Mouse (Mus musculus): ENCODE results near the gene Nub1. TPM values are rescaled to one million over a fixed set of nuclear protein-coding genes. Genes with fewer than 3 reads are reported as not detected.
A peak's percentile ranks its signal among the peaks of the same experiment; 100 is the strongest.

Gene Nub1
- total RNA-seq, 2 experiments from 2014 or later, result 28.2 to 33.1 TPM

DNA sequence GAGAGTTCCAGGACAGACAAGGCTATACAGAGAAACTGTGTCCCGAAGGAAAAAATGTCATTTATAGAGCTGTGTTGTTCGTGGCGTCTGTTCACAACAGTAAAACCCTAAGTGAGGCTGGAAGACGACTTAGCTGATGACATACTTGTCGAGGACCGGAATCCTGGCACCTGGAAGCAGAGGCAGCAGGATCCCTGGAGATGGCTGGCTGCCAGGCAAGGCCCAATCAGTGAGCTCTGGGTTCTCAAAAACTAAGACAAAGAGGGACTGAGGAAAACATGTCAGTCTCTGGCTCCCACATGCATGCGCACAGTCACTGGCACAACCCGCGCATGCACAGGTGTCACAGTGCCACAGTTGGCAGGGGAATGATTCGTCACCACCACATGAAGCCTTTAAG lies 52.3 kb downstream of the Nub1 start:
- ATAC-seq (replicated peaks; ENCODE audit: poor library complexity, severe bottlenecking), result no peak

GRCm38 (mm10) chr5:24738517-24738916 lies 53.2 kb downstream of the Nub1 start:
- ATAC-seq (replicated peaks; ENCODE audit: poor library complexity, severe bottlenecking), result no peak

GRCm38 (mm10) chr5:24739141-24739753 lies 53.9 kb downstream of the Nub1 start:
- ATAC-seq (replicated peaks; ENCODE audit: poor library complexity, severe bottlenecking), result peak; percentile 95

DNA sequence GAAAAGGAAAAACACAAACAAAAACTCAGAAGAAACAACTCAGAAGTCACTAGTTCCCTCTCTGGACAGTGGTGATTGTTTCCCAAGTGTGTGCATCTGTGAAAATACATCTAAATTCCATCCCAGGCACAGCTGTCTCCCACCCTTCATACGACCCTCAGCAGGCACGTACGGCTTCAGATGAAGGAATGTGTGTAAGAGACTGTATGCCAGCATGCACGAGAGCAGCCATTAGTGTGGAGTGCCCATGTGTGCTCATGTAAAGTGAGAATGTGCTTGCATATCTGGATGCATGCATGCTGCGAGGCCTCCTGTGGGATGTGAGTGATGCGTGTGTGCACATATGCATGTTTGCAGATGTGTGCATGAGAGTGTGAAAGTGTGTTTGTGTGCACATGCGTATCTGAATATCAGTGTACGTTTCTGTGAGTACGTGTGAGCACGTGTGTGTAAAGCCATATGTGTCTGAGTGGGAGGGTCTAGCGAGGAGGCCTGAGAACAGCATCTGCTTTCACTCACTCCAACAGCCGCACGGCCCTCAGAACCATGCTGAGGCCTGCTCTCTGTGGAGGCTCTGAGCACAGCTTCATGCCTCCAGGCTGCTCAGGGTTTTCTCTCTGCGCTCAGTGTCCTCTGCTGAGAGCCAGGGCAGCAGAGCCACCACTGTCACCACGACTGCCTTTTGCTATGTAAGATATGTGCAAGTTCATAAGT lies 56.0 kb downstream of the Nub1 start:
- no peak for ATAC-seq (replicated peaks; ENCODE audit: poor library complexity, severe bottlenecking)

DNA sequence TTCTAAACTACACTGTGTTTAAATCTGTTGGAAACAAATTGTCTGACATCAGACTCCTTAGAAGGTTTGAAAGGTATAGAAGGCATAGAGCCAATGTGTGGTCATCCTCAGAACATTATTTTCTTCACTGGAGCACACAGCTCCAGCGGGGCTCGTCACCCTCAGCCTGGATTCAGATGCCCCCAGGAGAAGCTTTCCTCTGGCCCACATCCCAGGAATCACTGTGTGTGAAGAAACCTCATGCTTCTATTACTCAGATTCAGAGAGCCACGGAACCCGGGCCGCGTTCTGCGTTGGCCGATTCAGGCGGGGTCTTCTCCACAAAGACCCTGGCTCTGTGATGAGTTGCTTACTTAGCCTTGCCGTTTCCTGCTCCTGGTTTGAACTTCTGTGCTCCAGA lies 58.6 kb downstream of the Nub1 start:
- ATAC-seq (replicated peaks; ENCODE audit: poor library complexity, severe bottlenecking), result no peak

GRCm38 (mm10) chr5:24747533-24747932 lies 62.2 kb downstream of the Nub1 start:
- no peak for ATAC-seq (replicated peaks; ENCODE audit: poor library complexity, severe bottlenecking)

DNA sequence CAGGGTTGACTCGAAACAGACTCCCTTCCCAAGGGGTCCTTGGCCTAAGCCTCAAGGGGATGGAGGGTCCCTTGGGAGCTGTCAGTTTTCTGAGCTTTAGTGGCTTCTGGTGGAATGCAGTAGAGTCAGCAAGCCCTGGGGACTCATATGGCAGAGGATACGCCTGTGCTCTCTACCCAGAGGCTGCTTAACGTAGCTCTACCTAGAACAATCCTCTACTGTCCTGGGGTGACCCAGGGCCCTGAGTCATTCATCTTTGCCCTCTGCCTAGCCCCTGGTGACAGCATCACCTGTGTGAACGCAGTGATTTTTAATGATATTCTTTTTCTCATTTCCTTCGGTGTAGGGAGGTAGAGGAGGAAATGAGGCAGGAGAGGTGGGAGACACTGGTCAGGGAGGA lies 64.4 kb downstream of the Nub1 start:
- no peak for ATAC-seq (replicated peaks; ENCODE audit: poor library complexity, severe bottlenecking)

GRCm38 (mm10) chr5:24750321-24751304 lies 65.3 kb downstream of the Nub1 start:
- peak; percentile 76 for ATAC-seq (replicated peaks; ENCODE audit: poor library complexity, severe bottlenecking)

DNA sequence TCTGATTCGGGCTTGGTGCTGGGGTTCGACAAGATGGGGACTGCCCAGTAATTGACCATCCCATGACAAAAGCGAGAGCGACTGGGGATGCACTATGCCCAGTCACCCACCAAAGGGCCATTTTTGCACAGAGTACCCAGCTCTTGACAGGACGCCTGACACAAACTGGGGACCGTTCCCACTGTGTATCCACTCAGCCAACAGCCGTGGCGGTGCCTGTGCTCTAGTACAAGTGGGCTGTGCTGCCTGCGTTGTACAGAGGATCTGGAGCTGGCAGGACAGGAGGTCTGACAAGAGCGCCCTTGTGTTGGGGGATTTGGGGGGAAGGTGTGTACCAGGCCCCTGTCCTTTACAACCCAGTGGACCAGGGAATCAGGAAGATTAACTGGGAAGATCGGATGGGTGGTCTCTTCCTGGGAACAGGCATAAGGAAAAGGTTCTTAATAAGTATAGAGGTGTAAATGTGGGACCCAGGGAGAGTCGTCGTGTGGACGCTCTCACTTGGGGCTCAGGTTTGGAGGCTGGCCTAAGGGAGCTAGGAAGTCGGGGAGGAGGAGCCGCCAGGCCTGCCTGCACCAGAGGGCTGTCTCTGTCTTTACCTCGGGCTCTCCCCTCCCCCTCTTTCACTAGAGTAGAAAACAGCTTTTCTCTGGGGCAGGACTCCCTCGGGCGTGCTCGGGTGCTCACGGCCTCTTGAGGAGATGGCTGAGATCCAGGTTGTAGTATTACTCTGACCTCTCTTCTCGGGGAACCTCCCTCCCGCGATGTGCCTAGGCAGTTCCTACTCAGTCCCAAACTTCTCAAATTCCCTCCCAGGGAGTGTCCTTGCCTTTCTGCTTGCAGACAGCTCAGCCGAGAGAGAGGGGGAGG lies 66.2 kb downstream of the Nub1 start:
- ATAC-seq (replicated peaks; ENCODE audit: poor library complexity, severe bottlenecking), result peak; percentile 38

DNA sequence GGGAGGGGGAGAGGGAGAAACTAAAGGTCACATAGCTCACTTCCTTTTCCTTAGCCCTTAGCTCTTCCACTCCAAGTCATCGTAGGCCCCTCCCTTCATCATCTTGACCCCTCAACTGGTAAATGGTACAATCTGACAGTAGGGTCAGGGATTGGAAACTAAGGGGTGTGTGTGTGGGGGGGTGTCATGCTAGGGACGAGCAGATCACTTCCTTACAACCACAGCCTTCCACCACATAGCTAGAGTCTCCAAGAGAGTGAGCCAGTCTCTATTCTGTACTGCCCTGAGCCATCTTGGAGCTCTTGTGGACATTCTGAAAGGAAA lies 66.8 kb downstream of the Nub1 start:
- ATAC-seq (replicated peaks; ENCODE audit: poor library complexity, severe bottlenecking), result peak; percentile 57

GRCm38 (mm10) chr5:24756931-24757330 lies 71.6 kb downstream of the Nub1 start:
- no peak for ATAC-seq (replicated peaks; ENCODE audit: poor library complexity, severe bottlenecking)

DNA sequence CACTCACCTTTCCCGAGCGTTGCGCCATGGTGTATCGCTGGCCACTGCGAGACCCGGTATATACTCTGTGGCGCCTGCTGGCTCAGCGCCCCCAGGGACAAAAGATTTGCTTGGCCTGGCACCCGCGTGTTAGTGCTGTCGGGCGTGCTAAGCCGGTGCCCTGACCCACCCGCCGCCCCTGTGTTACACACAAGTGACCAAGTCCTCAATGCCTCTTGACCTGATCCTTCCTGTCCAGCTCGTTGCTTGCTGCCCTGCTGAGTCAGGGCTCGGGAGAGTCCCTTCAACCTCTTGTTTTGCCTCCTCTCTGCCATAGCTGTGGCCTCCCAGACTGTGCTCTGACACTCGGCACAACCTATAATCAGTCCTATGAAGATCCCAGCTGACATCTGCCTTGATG lies 72.5 kb downstream of the Nub1 start, which contains the start of gene Crygn:
TSS of gene Crygn (minus strand) at position 193 of the 400 bp plus-strand sequence.
- ATAC-seq (replicated peaks; ENCODE audit: poor library complexity, severe bottlenecking), result no peak

Other genes starting within 250 kb of the Nub1 start
- gene Fastk, start 240.2 kb upstream of the Nub1 start, total RNA-seq (2014; fragmentation: Nextera tagmentation), result 53.8 and 75.7 TPM in 2 replicates
- 15.9 and 23.3 TPM in 2 replicates for gene Fastk, start 240.2 kb upstream of the Nub1 start, total RNA-seq (2017)
- gene Tmub1, start 237.7 kb upstream of the Nub1 start, total RNA-seq (2014; fragmentation: Nextera tagmentation), result 6.4 and 18.7 TPM in 2 replicates
- gene Tmub1, start 237.7 kb upstream of the Nub1 start, total RNA-seq (2017), result 8.8 and 11.1 TPM in 2 replicates
- 21.5 and 26.8 TPM in 2 replicates for gene Agap3, start 233.4 kb upstream of the Nub1 start, total RNA-seq (2014; fragmentation: Nextera tagmentation)
- 19.4 and 31.8 TPM in 2 replicates for gene Agap3, start 233.4 kb upstream of the Nub1 start, total RNA-seq (2017)
- gene Gbx1, start 158.3 kb upstream of the Nub1 start, total RNA-seq (2014; fragmentation: Nextera tagmentation), result not detected in 2 replicates
- gene Gbx1, start 158.3 kb upstream of the Nub1 start, total RNA-seq (2017), result not detected in 2 replicates
- not detected in 2 replicates for gene Asb10, start 144.6 kb upstream of the Nub1 start, total RNA-seq (2014; fragmentation: Nextera tagmentation)
- not detected in 2 replicates for gene Asb10, start 144.6 kb upstream of the Nub1 start, total RNA-seq (2017)
- not detected in 2 replicates for gene 4931409K22Rik, start 128.7 kb upstream of the Nub1 start, total RNA-seq (2014; fragmentation: Nextera tagmentation)
- not detected in 2 replicates for gene 4931409K22Rik, start 128.7 kb upstream of the Nub1 start, total RNA-seq (2017)
- gene Abcf2, start 108.1 kb upstream of the Nub1 start, total RNA-seq (2014; fragmentation: Nextera tagmentation), result 51.6 and 74.3 TPM in 2 replicates
- gene Abcf2, start 108.1 kb upstream of the Nub1 start, total RNA-seq (2017), result 98.3 and 98.8 TPM in 2 replicates
- gene Chpf2, start 98.8 kb upstream of the Nub1 start, total RNA-seq (2014; fragmentation: Nextera tagmentation), result 17.8 and 17.9 TPM in 2 replicates
- 10.4 and 29.2 TPM in 2 replicates for gene Chpf2, start 98.8 kb upstream of the Nub1 start, total RNA-seq (2017)
- gene Smarcd3, start 61.1 kb upstream of the Nub1 start, total RNA-seq (2014; fragmentation: Nextera tagmentation), result not detected in 2 replicates
- 0.05 and 0.34 TPM in 2 replicates for gene Smarcd3, start 61.1 kb upstream of the Nub1 start, total RNA-seq (2017)
- gene Wdr86, start 45.2 kb downstream of the Nub1 start, total RNA-seq (2014; fragmentation: Nextera tagmentation), result 1.5 and 2.2 TPM in 2 replicates
- gene Wdr86, start 45.2 kb downstream of the Nub1 start, total RNA-seq (2017), result not detected in 2 replicates
- gene Crygn, start 72.5 kb downstream of the Nub1 start, total RNA-seq (2014; fragmentation: Nextera tagmentation), result not detected in 2 replicates
- gene Crygn, start 72.5 kb downstream of the Nub1 start, total RNA-seq (2017), result not detected in 2 replicates
- 71.9 and 104 TPM in 2 replicates for gene Rheb, start 157.1 kb downstream of the Nub1 start, total RNA-seq (2014; fragmentation: Nextera tagmentation)
- 67.8 and 78.2 TPM in 2 replicates for gene Rheb, start 157.1 kb downstream of the Nub1 start, total RNA-seq (2017)

Measured in granulocyte monocyte progenitor cell, adult 5-6 weeks (primary cell).